Mouse (Mus musculus) kidney, postnatal 0 days (tissue): Measurements from ENCODE around the gene Gm49392. TPM values are rescaled to one million over a fixed set of nuclear protein-coding genes. Genes with fewer than 3 reads are reported as not detected.
A peak's percentile ranks its signal among the peaks of the same experiment; 100 is the strongest.

ENCODE experiments used
- ATAC-seq: fragments of 200-750 bp; cut with Nextera tagmentation; replicated peaks from 2 replicates; pipeline ENCODE4 v1.8.0; 2017; ENCODE audit warnings: low read depth, moderate number of reproducible peaks, moderate TSS enrichment, moderate library complexity; ENCODE audit not compliant: low FRiP score
- DNase-seq: peaks from one replicate; pipeline ENCODE4 v3.0.0-alpha.2; 2016; ENCODE audit warnings: low spot score
- H3K27ac ChIP-seq: fragments of 300-500 bp; sonication (generic); 2 replicates; pipeline ENCODE4 v1.5.1; 2014; ENCODE audit warnings: mild to moderate bottlenecking
- H3K27me3 ChIP-seq: fragments of 300-500 bp; sonication (generic); 2 replicates; pipeline ENCODE4 v1.6.1; 2014; ENCODE audit warnings: low read length, mixed read lengths; ENCODE audit not compliant: insufficient read depth
- H3K36me3 ChIP-seq: fragments of 300-500 bp; sonication (generic); 2 replicates; pipeline ENCODE4 v1.6.1; 2014; ENCODE audit warnings: low read length, mixed read lengths; ENCODE audit not compliant: insufficient read depth
- H3K4me1 ChIP-seq: fragments of 300-500 bp; sonication (generic); replicated peaks from 2 replicates; pipeline ENCODE4 v1.6.1; 2014; ENCODE audit warnings: antibody characterized with exemption, low read length, mixed read lengths; ENCODE audit not compliant: insufficient read depth
- H3K4me2 ChIP-seq: fragments of 300-500 bp; sonication (generic); 2 replicates; pipeline ENCODE4 v1.6.1; 2014; ENCODE audit warnings: mild to moderate bottlenecking, low read length, moderate library complexity, mixed read lengths
- H3K4me3 ChIP-seq: fragments of 300-500 bp; sonication (generic); replicated peaks from 2 replicates; pipeline ENCODE4 v1.5.1; 2014; ENCODE audit warnings: low read depth, low read length
- H3K9ac ChIP-seq: fragments of 300-500 bp; sonication (generic); 2 replicates; pipeline ENCODE4 v1.6.1; 2014; ENCODE audit warnings: low read depth, low read length
- H3K9me3 ChIP-seq: fragments of 300-500 bp; sonication (generic); replicated peaks from 2 replicates; pipeline ENCODE4 v1.6.1; 2016; ENCODE audit warnings: low read length, inconsistent platforms, mixed read lengths
- CTCF ChIP-seq: IDR thresholded peaks from 2 replicates; pipeline ENCODE4 v1.5.1; 2016; ENCODE audit warnings: antibody characterized with exemption, low read depth, mild to moderate bottlenecking, moderate library complexity
- WGBS: fragments of 180-500 bp; shearing (Covaris S2); extraction: QIAGEN DNeasy Blood & Tissue Kit; methylation state at CpG from one replicate; pipeline ENCODE4 v1.1.7; 2014; 5-methylcytosine and 5-hydroxymethylcytosine counted together
- polyA plus RNA-seq: library from polyadenylated mRNA; unstranded; fragments of >200 nt; fragmentation: Nextera tagmentation; extraction: Ambion mirVana; gene quantifications from 2 replicates; pipeline ENCODE4 v1.2.1, GENCODE M21; 2015

Gm49392 gene
- polyA plus RNA-seq, 1 experiment from 2014 or later, result 0.18 TPM

- Histone ChIP-seq H3K27ac (no peak overlapping the region), H3K9ac (no peak overlapping the region), H3K27me3 (no peaks in the 10 kb centered on the region), H3K9me3 (no peaks in the 10 kb centered on the region), H3K4me2 (no peak overlapping the region), H3K4me3 (no peak overlapping the region), H3K4me1 (no peaks in the 10 kb centered on the region), H3K36me3 (no peaks in the 10 kb centered on the region)
- ATAC-seq (no peak), DNase-seq (no peak)
- 67% methylated on average over 2 of the region's 2 CpGs for WGBS
- TF ChIP-seq CTCF, result no peak
Measured at GRCm38 (mm10) chr13:60839353-60839902, 57.3 kb downstream of the Gm49392 start.

GRCm38 (mm10) chr13:60826052-60826451, 70.6 kb downstream of the Gm49392 start:
- H3K36me3 ChIP-seq, result no peaks in the 10 kb centered on the region
- 57% methylated on average over 3 of the region's 3 CpGs for WGBS
- H3K9me3 ChIP-seq, result no peaks in the 10 kb centered on the region
- no peak overlapping the region for H3K4me2 ChIP-seq
- no peak overlapping the region for H3K9ac ChIP-seq
- DNase-seq, result peak; percentile 40
- no peak overlapping the region for H3K4me3 ChIP-seq
- TF ChIP-seq CTCF, result peak; percentile 60
- no peak overlapping the region for H3K27ac ChIP-seq
- H3K27me3 ChIP-seq, result no peaks in the 10 kb centered on the region
- H3K4me1 ChIP-seq, result no peaks in the 10 kb centered on the region
- no peak for ATAC-seq

- Histone ChIP-seq H3K9ac (no peak overlapping the region), H3K27ac (no peak overlapping the region), H3K4me3 (no peak overlapping the region), H3K4me1 (no peaks in the 10 kb centered on the region), H3K36me3 (no peaks in the 10 kb centered on the region), H3K27me3 (no peaks in the 10 kb centered on the region), H3K4me2 (no peak overlapping the region), H3K9me3 (no peaks in the 10 kb centered on the region)
- 69% methylated on average over 3 of the region's 3 CpGs for WGBS
- no peak for DNase-seq
- no peak for TF ChIP-seq CTCF
- ATAC-seq, result no peak
Measured at GRCm38 (mm10) chr13:60820486-60821175, 76.1 kb downstream of the Gm49392 start.

GRCm38 (mm10) chr13:60819469-60819868, 77.2 kb downstream of the Gm49392 start:
- ATAC-seq, result no peak

GRCm38 (mm10) chr13:60813722-60814121, 83.0 kb downstream of the Gm49392 start:
- no peak; the same call in 1 of the 2 replicates for ATAC-seq
- H3K4me3 ChIP-seq, result no peak overlapping the region
- no peaks in the 10 kb centered on the region for H3K9me3 ChIP-seq
- WGBS, result 47% methylated on average over 1 of the region's 1 CpGs
- no peak overlapping the region for H3K27ac ChIP-seq
- H3K9ac ChIP-seq, result no peak overlapping the region
- no peak for DNase-seq
- no peaks in the 10 kb centered on the region for H3K4me1 ChIP-seq
- H3K36me3 ChIP-seq, result no peaks in the 10 kb centered on the region
- H3K4me2 ChIP-seq, result no peak overlapping the region
- no peaks in the 10 kb centered on the region for H3K27me3 ChIP-seq
- TF ChIP-seq CTCF, result no peak

More at GRCm38 (mm10) chr13:60819469-60819868, 77.2 kb downstream of the Gm49392 start:
- Histone ChIP-seq H3K9me3 (no peaks in the 10 kb centered on the region), H3K9ac (no peak overlapping the region), H3K27ac (no peak overlapping the region), H3K4me1 (no peaks in the 10 kb centered on the region), H3K27me3 (no peaks in the 10 kb centered on the region), H3K4me3 (no peak overlapping the region), H3K4me2 (no peak overlapping the region), H3K36me3 (no peaks in the 10 kb centered on the region)
- WGBS, result 8% methylated on average over 7 of the region's 7 CpGs
- TF ChIP-seq CTCF, result peak; percentile 86
- peak; percentile 82 for DNase-seq

- Histone ChIP-seq H3K9ac (no peak overlapping the region), H3K4me3 (no peak overlapping the region), H3K27ac (no peak overlapping the region), H3K4me2 (no peak overlapping the region), H3K9me3 (no peaks in the 10 kb centered on the region), H3K4me1 (no peaks in the 10 kb centered on the region), H3K27me3 (no peaks in the 10 kb centered on the region), H3K36me3 (no peaks in the 10 kb centered on the region)
- DNase-seq (no peak), ATAC-seq (no peak)
- TF ChIP-seq CTCF, result no peak
- 83% methylated on average over 6 of the region's 6 CpGs for WGBS
Measured at GRCm38 (mm10) chr13:60812768-60813167, 83.9 kb downstream of the Gm49392 start.
